Mouse (Mus musculus) spleen, postnatal 36 days (tissue): ENCODE results near the gene Proz.

ENCODE experiments used
- DNase-seq, 2 experiments: peaks; one replicate each; pipeline ENCODE4 v3.0.0; 2022; ENCODE audit warnings: low spot score in 2 of 2, mixed read lengths in 1 of 2

The Proz gene

DNA sequence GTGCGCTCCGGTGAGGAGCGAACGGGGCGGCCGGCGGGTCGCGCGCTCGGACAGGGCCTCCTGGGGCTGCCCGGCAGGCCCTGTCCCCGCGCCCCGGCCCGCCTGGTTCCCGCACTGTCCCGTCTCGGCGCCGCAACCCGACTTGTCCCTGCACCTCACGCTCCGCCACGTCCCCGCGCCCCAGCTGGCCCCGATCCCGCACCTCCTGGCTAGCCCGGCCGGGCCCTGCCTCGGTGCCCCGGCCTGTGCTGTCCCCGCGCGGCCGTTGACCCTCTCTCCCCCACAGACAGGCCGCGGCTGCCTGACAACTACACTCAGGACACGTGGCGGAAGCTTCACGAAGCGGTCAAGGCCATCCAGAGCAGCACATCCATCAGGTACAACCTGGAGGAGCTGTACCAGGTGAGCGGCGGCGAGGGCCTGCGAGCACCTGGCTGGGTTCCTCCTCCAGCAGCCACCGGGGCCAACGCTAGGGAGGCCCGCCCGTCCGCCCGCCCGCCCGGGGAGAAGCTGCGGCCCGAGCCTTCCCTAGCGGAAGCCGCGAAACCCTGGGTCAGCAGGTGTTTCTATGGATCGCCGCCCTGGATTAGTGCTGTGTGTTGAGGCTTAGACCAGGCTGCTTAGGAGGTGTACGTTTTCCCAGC is 45.3 kb downstream of the Proz start:
- DNase-seq: peak; percentile 36 to 43

DNA sequence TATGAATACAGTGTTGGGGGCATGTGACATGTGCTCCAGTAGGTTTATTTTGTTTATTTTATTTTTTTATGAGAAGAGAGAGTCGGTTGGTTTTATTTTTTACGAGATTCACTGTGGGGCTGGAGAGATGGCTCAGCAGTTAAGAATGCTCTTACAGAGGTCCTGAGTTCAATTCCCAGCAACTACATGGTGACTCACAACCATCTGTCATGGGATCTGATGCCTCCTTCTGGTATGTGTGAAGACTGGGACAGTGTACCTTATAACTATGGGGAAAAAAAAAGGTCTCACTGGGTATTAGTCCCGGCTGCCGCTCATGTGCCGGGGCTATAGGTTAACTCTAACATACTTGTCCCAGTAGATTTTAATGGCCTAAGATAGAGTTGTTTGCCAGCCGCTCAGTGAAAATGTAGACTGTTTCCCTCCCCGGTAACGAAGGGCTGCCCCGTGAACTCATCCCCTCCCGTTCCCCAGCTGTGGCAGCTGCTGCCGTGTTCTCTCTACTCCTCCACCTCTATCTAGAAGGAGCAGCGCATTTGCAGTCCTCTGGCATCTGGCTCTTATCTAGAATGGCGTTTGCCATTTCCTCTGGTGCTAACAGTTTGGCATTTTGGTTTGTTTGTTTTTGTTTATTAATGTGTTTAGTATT is 47.4 kb downstream of the Proz start:
- peak; percentile 53 to 69 for DNase-seq

DNA sequence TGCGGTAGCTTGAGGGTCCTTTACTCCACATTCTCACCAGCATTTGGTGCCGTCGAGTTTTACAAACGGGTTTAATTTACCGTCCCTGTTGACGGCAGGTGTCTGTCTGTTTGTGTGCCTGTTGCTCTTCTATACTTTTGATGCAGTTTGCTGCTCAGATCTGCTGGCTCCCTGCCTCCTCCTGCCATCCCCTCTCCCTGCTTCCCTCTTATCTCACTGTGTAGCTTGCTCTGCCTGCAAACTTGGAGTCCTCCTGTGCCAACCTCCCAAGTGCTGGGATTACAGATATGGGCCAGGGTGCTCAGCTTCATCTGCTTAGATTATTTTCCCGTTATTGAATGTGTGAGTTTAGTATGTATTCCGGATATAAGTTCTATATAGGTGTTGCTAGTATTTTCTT is 48.3 kb downstream of the Proz start:
- DNase-seq: peak; percentile 60 to 71

DNA sequence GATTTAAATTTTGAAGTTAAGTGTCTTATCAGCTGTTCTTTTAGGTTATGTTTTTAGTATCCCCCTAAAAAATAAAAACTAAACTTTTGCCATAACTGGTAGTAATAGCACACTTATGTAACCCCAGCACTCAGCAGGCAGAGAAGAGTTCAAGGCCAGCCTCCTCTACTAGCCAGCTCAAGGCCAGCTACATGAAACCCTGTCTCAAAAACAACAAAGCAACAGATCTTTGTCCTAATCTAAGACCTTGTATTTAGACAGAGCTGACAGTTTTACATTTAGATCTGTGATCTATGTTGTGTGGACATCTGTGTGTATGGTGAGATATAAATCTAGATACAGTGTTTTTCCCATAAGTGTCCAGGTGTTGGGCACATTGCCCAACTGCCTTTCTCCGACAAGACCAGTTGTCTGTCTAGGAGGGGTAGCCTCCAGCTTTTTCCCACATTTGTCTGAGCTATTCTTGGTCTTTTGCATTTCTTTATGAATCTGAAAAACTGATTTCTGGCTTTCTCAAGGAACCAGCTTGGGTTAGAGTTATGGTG is 48.8 kb downstream of the Proz start:
- DNase-seq: no peak

DNA sequence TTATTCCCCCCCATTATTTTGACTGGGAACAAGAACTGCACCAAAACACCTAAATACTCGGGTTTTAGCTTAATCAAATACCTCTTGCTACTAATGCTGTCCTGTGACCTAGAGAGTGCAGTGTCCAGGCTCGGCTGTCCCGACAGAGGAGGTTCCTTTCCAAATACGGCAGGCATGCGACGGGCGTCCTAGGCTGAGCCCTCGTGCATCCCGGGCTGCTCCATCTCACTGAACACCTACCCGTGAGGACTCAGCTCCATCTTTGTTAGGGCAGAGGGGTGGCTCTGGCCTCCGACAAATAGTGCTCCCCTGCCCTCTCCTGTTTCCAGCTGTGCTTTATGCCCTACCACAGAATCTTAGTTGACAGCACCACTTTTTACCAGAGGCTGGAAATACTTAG is 51.2 kb downstream of the Proz start:
- no peak for DNase-seq

DNA sequence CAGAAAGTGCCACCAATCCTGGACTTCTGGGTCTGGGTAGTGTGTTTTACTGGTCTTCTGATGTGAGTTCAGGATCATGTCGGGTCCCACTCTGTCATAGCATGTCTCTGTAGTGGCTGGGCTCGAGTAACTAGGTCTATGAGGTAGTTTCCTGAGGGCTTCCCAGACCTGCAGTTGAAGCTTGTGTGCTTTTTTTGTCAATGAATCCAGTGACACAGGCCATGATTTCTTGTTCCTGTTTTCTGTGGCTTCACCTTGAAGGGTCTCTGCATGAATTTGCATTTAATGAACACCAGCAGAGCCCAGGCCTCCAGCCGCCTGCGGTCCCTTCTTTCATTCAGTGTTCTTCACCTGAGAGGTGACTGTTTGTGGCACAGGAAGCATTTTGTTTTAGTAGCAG is 52.5 kb downstream of the Proz start:
- no peak for DNase-seq

DNA sequence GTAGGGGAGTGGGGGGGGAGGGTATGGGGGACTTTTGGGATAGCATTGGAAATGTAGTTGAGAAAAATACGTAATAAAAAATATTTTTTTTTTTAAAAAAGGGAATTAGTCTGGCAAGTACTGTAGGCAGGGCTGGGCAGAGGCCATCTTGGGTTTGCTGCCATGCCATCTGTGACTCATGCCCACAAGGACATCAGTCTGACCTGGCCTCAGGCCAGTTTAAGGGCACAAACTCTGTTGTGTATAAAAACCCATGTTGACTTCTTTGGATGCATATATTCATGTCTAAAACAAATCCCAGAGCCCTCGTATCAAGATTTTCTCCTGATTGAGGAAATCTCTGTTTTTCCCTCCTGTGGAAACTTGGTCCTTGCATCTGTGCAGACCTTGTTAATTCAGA is 56.4 kb downstream of the Proz start:
- no peak for DNase-seq

DNA sequence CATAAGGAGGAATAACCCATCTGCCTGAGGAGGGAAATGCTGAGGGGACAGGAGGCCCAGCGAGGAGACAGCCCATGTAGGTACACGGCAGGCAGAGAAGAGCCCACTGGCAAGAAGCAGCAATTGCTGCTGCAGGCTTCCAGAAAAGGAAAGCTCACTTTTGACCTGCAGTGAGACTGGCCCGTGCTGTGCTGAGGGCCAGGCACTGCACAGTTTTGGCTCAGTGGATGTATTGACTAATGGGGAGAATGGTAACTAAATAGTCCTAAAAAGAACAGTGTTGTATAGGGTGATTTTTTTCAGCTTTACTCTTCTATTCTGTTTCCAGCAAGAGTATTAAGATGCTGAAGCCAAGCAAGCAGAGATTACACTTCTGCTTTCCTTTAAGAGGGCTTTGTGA is 57.8 kb downstream of the Proz start:
- DNase-seq: no peak

DNA sequence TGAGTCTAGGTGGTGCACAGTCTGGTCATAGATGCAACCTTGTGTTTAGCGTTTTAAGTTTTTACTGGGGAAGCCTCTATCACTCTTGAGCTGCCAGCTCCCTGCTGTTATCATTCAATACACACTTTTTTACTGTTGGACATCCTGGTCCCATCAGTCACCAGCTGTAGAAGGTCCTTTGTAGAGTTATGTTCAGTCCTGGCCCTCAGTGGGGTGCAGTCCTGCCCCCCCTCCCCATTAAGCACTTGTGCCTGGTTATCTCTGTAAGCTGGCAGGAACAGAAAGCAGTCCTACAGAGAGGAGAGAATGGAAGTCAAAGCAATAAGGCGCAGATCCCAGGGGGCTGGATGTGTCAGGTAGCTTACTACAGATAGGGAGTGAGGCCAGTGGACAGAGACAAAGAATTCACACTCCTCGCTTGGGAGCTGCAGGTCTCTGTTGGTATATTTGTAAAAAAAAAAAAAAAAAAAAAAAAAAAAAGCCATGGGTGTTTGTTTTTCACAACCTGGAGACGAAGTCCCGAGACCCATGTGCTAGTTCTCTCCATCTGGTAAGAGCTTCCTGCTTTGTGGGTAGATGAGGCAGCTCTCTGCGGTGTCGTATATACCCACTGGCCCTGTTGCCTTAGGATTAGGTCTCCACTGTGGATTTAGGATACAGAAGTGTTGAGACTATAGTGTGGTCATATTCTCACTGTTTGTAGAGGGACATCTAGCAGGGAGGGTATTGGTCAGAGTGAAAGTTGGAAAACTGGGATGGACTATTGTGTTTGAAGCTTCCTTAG is 60.4 kb downstream of the Proz start:
- DNase-seq: peak; percentile 8 to 22

DNA sequence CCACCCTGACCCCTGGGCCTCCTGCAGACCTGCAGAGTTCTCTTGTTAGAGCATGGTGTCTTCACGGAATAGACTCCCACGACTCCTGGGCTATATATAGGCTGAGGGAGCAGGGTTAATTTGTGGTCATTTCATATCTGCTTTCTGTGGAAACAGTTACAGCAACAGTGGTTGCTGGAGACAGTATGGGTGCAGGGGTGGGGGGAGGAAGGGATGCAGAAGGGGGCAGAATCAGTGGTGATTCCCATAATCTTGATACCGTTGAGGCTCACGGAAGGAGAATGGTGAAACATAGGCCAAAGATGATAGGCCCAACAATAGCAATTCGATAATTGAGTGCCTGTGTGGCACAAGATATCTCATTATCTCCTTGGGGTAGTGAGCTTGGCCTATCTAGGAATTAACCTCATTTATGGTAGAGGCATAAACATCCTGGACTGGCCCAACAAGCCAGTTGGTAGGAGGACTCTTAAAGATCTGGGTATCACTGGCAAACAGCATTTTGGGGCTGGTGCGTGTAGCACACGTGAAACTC is 62.2 kb downstream of the Proz start:
- DNase-seq: no peak

DNA sequence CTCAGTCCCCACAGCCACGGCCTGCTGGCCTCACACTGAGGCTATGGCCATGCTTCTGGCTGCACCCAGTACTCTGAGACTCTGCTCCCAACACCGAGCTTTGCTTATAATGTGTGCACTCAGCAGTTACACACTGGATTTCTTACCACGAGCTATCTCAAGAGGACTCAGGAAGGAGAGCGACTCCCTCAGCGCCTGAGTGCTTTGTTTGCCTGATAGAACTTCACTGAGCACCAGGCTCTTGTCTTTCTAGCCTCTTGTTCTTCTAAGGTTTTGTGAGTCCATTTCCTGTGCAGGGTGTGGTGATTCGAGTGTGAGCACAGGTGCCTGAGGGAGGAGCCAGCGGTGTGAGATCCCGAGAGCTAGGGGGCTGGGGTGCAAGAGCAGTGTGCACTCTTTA is 64.2 kb downstream of the Proz start:
- DNase-seq: no peak
